Mouse (Mus musculus): ENCODE measurements around the gene Ndufaf8. TPM values are rescaled to one million over a fixed set of nuclear protein-coding genes. Genes with fewer than 3 reads are reported as not detected.

Ndufaf8 gene
- polyA plus RNA-seq, 1 experiment from 2014 or later = 48.9 TPM

DNA sequence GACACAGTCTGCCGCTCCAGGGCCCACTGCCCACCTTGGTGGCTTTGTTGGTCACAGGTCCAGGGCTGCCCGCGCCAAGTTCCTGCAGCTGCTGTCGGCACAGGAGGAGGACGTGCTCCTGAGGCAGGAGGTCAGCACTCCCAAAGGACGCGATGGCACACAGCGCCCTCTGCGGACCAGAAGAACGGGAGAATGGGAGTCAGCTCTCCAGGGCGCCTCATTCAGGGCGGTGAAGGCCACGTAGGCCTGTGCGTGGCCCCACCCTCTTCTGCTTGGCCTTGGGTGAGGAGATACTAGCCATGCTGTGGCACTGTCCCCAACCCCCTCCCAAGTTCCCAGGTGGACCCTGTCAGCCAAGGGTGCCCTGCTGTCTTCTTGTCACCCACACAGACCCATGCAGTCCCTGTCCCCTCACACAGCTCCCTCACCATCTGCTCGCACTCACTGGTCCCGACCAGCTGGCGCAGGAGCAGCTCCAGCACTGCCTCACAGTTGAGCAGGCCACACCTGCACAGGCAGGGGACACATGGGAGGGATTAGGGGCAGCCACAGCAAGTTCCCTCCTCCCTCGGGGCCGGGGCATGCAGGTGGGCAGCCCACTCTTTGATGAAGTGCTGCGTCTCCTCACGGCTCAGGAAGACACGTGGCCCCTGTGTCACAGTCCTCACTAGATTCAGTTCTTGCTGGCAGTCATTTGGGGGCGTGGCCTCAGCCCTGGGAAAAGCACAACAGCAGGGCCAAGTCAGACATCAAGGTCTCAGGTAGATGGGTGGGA, 5.7 kb upstream of the Ndufaf8 start:
- WGBS = 82% methylated on average over 23 of the region's 23 CpGs
- ATAC-seq (ENCODE audit: low FRiP score, low read depth) = no peak
- no peaks in the 10 kb centered on the region for H3K9me3 ChIP-seq

DNA sequence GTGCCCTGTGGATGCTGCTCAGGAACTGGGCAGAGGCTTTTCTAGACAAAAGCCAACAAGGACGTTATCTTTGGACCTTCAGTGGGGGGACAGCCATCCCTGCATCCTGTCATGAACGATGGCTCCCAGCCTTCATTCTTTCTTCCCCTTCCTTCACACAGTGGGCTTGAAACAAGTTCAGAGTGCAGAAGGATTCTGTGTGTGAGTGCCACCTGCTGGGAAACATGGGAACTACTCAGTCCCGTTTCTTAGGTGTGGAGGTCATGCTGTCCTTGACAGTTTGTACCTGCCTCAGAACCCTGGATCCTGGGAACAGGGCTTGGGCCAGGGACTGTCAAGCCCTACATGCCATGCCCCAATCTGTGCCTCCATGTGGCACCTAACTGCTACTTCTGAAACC, 2.3 kb downstream of the Ndufaf8 start:
- 5% methylated on average over 3 of the region's 3 CpGs for WGBS
- peaks cover 30% of the 10 kb centered on the region for H3K36me3 ChIP-seq
- H3K9ac ChIP-seq = no peak overlapping the region
- ATAC-seq (ENCODE audit: low FRiP score, low read depth) = no peak
- peaks cover 21% of the 10 kb centered on the region for H3K4me1 ChIP-seq
- H3K27ac ChIP-seq = no peak overlapping the region
- H3K4me2 ChIP-seq (replicated peaks) = no peak overlapping the region
- H3K4me3 ChIP-seq = no peak overlapping the region
- no peaks in the 10 kb centered on the region for H3K27me3 ChIP-seq (replicated peaks)
- no peaks in the 10 kb centered on the region for H3K9me3 ChIP-seq

More for the DNA sequence above, 5.7 kb upstream of the Ndufaf8 start:
- peaks cover 62% of the 10 kb centered on the region for H3K36me3 ChIP-seq
- H3K27me3 ChIP-seq (replicated peaks) = no peaks in the 10 kb centered on the region
- H3K27ac ChIP-seq = no peak overlapping the region
- peaks cover 8% of the 10 kb centered on the region for H3K4me1 ChIP-seq
- H3K4me2 ChIP-seq (replicated peaks) = no peak overlapping the region
- no peak overlapping the region for H3K4me3 ChIP-seq
- 0 out of 2 replicates have a peak overlapping the region, but pooled peaks have one; percentile 6 for H3K9ac ChIP-seq

DNA sequence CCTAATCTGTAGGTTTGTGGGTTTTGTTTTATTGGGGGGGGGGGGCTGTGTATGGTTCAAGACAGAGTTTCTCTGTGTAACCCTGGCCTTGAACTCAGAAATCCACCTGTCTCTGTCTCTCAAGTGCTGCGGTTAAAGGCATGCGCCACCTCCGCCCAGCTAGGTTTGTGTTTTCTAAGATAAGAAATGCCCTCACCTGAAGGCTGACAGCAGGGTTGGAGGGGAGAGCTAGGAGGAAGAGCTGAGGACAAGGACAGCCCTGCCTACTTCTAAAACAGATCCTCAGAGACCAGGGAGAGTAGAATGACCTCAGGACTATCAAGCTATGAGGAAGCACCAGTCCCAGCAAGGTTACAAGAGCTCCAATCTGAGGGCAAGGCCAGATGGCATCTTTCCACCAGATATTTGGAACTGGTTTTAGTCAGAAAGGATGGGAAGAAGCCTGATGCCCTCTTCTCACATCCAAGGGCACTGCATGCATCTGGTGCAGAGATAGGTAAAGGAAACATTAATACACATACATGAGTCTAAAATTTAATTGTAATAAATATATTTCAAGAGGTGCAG, 4.8 kb downstream of the Ndufaf8 start:
- no peak overlapping the region for H3K27ac ChIP-seq
- peaks cover 10% of the 10 kb centered on the region for H3K4me1 ChIP-seq
- no peak for ATAC-seq (ENCODE audit: low FRiP score, low read depth)
- no peak overlapping the region for H3K4me2 ChIP-seq (replicated peaks)
- H3K4me3 ChIP-seq = no peak overlapping the region
- no peaks in the 10 kb centered on the region for H3K27me3 ChIP-seq (replicated peaks)
- H3K9me3 ChIP-seq = no peaks in the 10 kb centered on the region
- H3K36me3 ChIP-seq = peaks cover 47% of the 10 kb centered on the region
- no peak overlapping the region for H3K9ac ChIP-seq
- WGBS = 90% methylated on average over 3 of the region's 3 CpGs

DNA sequence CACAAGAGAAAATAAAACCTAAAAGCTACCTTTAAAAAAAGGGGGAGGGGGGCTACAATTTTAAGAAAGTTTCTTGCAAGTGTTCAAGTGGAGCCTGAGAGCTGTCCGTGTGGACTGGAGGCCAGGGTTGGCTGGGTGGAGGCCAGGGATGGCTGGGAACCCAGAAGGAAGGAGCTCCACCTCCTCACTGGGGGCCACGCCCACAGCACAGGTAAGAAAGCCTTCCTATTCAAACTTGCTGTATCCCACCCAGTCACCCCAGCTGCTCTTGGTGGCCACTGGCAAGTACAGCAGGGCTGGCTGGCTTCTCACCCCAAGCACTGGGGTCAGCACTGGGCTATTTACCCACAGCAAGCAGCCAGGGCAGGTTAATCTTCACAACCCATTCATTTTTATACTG, 8.3 kb downstream of the Ndufaf8 start:
- Histone ChIP-seq H3K4me2 (replicated peaks) (no peak overlapping the region), H3K36me3 (peaks cover 68% of the 10 kb centered on the region), H3K4me1 (no peaks in the 10 kb centered on the region), H3K4me3 (no peak overlapping the region; the same call in 1 of the 2 replicates), H3K27me3 (replicated peaks) (no peaks in the 10 kb centered on the region), H3K9ac (peak overlapping the region; percentile 13; the same call in 1 of the 2 replicates), H3K9me3 (no peaks in the 10 kb centered on the region), H3K27ac (no peak overlapping the region)
- no peak for ATAC-seq (ENCODE audit: low FRiP score, low read depth)
- 82% methylated on average over 2 of the region's 2 CpGs for WGBS

DNA sequence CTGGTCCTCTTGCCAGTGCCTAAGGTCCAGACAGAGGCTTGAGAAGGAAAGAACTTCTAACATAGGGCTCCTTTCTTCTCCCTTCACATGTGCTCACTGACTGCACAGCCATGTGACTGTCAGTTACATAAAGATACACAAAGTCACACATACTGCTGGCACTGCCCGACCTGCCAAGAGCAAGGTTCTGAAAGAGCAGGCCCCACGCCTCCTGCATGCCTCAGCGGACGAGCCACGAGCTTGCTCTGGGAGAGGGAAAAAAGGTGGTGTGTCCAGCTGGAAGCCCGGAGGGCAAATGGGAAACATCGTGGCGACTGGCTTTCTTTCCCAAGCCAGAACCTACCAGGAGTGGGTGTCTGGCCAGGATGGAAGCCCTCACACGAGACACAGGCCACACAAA, 9.1 kb downstream of the Ndufaf8 start:
- Histone ChIP-seq H3K36me3 (peaks cover 74% of the 10 kb centered on the region), H3K9ac (no peak overlapping the region), H3K4me2 (replicated peaks) (no peak overlapping the region), H3K27ac (no peak overlapping the region), H3K9me3 (no peaks in the 10 kb centered on the region), H3K4me3 (no peak overlapping the region), H3K4me1 (no peaks in the 10 kb centered on the region), H3K27me3 (replicated peaks) (no peaks in the 10 kb centered on the region)
- WGBS = 88% methylated on average over 9 of the region's 9 CpGs
- ATAC-seq (ENCODE audit: low FRiP score, low read depth) = no peak

DNA sequence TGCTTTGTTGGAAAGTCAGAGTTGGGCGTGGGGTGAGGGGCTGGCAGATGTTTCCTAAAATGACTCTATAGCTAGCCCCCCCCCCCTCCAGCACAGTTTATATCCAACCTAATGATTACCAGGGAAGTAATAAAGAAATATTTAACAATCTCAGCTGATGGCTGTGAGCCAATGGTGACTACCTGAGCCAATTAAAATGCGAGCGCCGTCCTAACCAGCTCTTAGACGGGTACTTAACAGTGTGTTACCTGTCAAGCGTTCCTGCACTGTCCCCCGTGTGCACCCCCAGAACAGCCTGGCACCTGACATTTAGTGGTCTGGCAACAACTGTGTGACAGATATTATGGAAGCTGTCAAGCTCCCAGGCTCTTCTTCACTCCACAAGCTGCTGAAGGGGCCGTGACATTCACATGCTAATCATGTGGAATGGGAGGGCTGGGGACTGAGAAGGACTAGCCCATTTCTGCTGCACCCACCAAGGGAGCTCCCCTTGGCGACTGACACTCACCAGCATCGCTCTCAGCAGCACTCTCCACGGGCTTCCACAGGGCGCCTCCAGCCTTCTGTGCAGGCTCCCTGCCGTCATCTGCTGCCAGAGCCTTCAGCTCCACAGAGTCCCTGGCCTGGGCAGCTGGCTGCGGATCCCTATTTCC, 11.0 kb downstream of the Ndufaf8 start:
- Histone ChIP-seq H3K9me3 (no peaks in the 10 kb centered on the region), H3K27ac (no peak overlapping the region), H3K4me1 (no peaks in the 10 kb centered on the region), H3K9ac (no peak overlapping the region), H3K4me2 (replicated peaks) (no peak overlapping the region), H3K27me3 (replicated peaks) (no peaks in the 10 kb centered on the region), H3K4me3 (no peak overlapping the region), H3K36me3 (peaks cover 73% of the 10 kb centered on the region)
- WGBS = 75% methylated on average over 14 of the region's 14 CpGs
- ATAC-seq (ENCODE audit: low FRiP score, low read depth) = no peak

DNA sequence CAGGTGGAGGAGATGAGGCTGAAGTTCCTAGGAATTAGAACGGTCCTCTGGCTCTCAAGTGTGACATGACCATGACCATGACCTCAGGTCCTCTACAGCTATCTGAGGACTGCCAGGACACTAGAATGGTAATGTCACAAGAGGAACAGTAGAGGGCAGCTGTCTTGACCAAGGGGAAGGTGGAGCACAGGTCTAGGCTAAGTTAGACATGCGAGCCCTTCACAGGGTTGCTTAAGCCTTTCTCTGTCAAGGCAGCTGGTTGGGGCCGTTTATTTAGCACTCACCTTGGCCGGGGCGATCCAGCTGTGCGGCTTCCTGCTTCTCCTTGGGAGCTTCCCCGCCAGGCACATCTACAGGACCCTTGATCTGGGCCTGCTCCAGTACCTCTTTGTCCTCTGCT, 11.8 kb downstream of the Ndufaf8 start:
- no peak for ATAC-seq (ENCODE audit: low FRiP score, low read depth)
- Histone ChIP-seq H3K27me3 (replicated peaks) (no peaks in the 10 kb centered on the region), H3K4me1 (no peaks in the 10 kb centered on the region), H3K9ac (no peak overlapping the region), H3K4me2 (replicated peaks) (no peak overlapping the region), H3K27ac (no peak overlapping the region), H3K9me3 (no peaks in the 10 kb centered on the region), H3K4me3 (no peak overlapping the region), H3K36me3 (peaks cover 73% of the 10 kb centered on the region)
- 72% methylated on average over 7 of the region's 7 CpGs for WGBS

DNA sequence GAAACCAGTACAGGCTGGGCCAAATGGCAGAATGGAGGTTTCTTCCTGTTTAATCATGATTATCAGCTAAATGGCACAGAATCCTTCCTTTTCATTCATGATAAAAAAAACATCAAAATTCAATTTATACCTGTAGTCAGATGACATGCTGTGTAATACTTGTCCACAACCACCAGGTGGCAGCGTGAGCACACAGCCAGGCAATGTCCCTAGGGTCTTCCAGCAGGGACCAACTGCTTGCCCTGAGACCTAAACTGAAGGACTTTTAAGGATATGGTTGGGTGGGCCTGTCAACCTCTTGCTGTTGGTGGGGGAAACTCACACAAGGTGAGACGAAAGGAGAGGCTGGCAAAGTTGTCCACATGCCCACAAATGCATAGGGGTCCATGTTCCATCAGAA, 12.3 kb downstream of the Ndufaf8 start:
- no peak overlapping the region for H3K4me2 ChIP-seq (replicated peaks)
- no peak overlapping the region for H3K9ac ChIP-seq
- no peaks in the 10 kb centered on the region for H3K4me1 ChIP-seq
- no peaks in the 10 kb centered on the region for H3K9me3 ChIP-seq
- peaks cover 73% of the 10 kb centered on the region for H3K36me3 ChIP-seq
- 5% methylated on average over 2 of the region's 2 CpGs for WGBS
- no peak overlapping the region for H3K4me3 ChIP-seq
- no peaks in the 10 kb centered on the region for H3K27me3 ChIP-seq (replicated peaks)
- no peak for ATAC-seq (ENCODE audit: low FRiP score, low read depth)
- H3K27ac ChIP-seq = no peak overlapping the region

DNA sequence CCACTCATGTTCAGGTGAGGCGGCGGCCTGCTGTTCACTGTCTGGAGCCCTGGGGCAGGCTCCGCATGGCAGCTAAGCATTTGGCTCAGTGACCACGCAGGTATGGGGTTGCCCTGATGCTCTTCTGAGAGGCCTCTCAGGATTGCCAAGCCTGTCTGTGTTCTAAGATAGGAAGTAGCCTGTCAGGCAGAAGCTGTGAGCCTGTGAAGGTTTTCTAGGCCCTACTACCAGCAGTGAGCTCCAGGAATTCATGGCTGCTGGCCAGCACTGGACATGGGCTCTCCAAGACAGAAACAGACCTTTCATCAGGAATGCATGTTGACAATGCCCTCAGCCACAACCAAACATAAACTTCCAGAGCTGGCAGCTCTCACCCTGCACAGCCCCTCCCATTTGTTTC, 13.4 kb downstream of the Ndufaf8 start:
- WGBS = 95% methylated on average over 4 of the region's 4 CpGs
- no peak for ATAC-seq (ENCODE audit: low FRiP score, low read depth)
- no peak overlapping the region for H3K4me3 ChIP-seq
- H3K9me3 ChIP-seq = no peaks in the 10 kb centered on the region
- H3K9ac ChIP-seq = no peak overlapping the region
- no peaks in the 10 kb centered on the region for H3K27me3 ChIP-seq (replicated peaks)
- no peak overlapping the region for H3K4me2 ChIP-seq (replicated peaks)
- H3K4me1 ChIP-seq = no peaks in the 10 kb centered on the region
- peaks cover 71% of the 10 kb centered on the region for H3K36me3 ChIP-seq
- no peak overlapping the region for H3K27ac ChIP-seq

DNA sequence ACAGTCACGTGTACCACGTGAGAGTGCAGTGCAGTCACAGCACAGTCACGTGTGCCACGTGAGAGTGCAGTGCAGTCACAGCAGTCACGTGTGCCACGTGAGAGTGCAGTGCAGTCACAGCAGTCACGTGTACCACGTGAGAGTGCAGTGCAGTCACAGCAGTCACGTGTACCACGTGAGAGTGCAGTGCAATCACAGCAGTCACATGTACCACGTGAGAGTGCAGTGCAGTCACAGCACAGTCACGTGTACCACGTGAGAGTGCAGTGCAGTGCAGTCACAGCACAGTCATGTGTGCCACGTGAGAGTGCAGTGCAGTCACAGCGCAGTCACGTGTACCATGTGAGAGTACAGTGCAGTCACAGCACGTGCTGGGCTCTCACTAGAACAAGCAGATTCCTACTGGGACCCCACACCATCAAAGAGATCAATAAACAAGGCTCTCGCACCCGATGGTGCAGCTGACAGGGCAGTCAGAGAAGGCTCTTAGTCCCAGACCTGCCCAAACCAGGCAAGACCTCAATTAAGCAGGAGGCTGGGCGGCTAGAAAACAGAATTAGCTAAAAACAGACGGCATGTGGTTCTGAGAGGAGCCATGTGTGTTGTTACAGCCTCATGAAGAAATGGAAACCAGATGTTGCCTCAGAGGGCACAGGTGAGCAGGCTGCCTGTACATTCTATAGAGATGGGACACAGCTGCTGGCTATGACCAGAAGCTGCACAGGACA, 15.9 kb downstream of the Ndufaf8 start:
- Histone ChIP-seq H3K9me3 (no peaks in the 10 kb centered on the region), H3K4me1 (no peaks in the 10 kb centered on the region), H3K36me3 (peaks cover 63% of the 10 kb centered on the region), H3K4me2 (replicated peaks) (no peak overlapping the region), H3K27ac (no peak overlapping the region), H3K27me3 (replicated peaks) (no peaks in the 10 kb centered on the region), H3K9ac (no peak overlapping the region), H3K4me3 (no peak overlapping the region)
- no peak for ATAC-seq (ENCODE audit: low FRiP score, low read depth)
- 91% methylated on average over 21 of the region's 21 CpGs for WGBS

DNA sequence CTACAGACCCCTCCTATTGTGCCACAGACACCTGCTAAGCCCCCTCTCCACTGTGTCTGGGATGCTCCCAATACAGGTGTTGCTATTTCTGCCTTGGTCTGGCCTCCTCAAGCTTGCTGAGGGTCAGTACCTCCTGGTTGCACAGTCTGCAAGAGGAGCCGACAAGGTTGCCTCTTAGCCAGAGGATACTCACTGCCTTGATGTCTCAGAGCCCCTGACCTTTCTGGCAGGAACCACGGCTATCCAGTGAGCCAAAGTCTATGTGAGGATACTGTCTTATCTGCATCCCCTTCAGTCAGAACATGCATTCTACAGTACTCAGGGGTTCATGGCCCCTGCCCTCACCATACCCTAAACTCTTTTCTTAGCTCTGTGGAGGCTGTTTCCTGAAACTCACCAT, 18.9 kb downstream of the Ndufaf8 start:
- 85% methylated on average over 2 of the region's 2 CpGs for WGBS
- Histone ChIP-seq H3K4me3 (no peak overlapping the region), H3K4me1 (peaks cover 7% of the 10 kb centered on the region; the same call in 1 of the 2 replicates), H3K27me3 (replicated peaks) (no peaks in the 10 kb centered on the region), H3K4me2 (replicated peaks) (no peak overlapping the region), H3K9me3 (no peaks in the 10 kb centered on the region), H3K9ac (no peak overlapping the region), H3K36me3 (peaks cover 53% of the 10 kb centered on the region), H3K27ac (no peak overlapping the region)
- no peak for ATAC-seq (ENCODE audit: low FRiP score, low read depth)

DNA sequence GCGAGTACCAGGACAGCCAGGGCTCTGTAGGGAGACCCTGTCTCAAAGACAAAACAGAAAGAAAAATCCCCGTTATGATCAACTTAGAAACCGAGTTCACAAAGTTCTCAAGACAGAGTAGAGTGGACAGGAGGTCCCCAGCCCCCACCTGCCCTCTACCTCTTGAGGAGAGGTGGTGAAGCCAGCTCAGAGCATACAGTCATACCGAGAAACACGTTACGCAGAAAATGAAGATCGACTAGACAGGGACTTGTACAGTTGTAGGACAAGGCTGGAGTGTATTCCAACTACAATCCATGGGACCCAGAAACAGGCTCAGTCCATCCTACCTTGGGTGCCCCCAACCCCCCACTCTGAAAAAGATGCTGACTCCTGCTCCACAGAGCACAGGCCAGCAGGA, 20.4 kb downstream of the Ndufaf8 start:
- Histone ChIP-seq H3K9ac (no peak overlapping the region), H3K27me3 (replicated peaks) (no peaks in the 10 kb centered on the region), H3K4me1 (peaks cover 7% of the 10 kb centered on the region; the same call in 1 of the 2 replicates), H3K36me3 (peaks cover 60% of the 10 kb centered on the region), H3K4me3 (no peak overlapping the region), H3K27ac (no peak overlapping the region), H3K4me2 (replicated peaks) (no peak overlapping the region), H3K9me3 (no peaks in the 10 kb centered on the region)
- 93% methylated on average over 7 of the region's 7 CpGs for WGBS
- no peak for ATAC-seq (ENCODE audit: low FRiP score, low read depth)

Data from neural tube, embryonic 12.5 days (tissue).